Mouse (Mus musculus): Measurements from ENCODE around the gene Tll1. TPM values are rescaled to one million over a fixed set of nuclear protein-coding genes. Genes with fewer than 3 reads are reported as not detected.
"Not testable (repeated sequence)": the region's sequence is repeated elsewhere in the genome, so short reads cannot be mapped to it uniquely, and the experiment has no call there.

Tll1 gene
- polyA plus RNA-seq, 1 experiment from 2014 or later: 2.7 TPM

- no peaks in the 10 kb centered on the region for H3K36me3 ChIP-seq
- WGBS: 54% methylated on average over 3 of the region's 3 CpGs
- no peak overlapping the region for H3K9ac ChIP-seq
- H3K4me2 ChIP-seq: no peak overlapping the region
- H3K27ac ChIP-seq: no peak overlapping the region; the same call in 1 of the 2 replicates
- H3K9me3 ChIP-seq: no peaks in the 10 kb centered on the region
- no peak overlapping the region for H3K4me3 ChIP-seq
- 0 out of 2 replicates have a peak, but pooled peaks cover 4% of the 10 kb centered on the region for H3K4me1 ChIP-seq
- ATAC-seq (ENCODE audit: insufficient number of reproducible peaks, low FRiP score, low TSS enrichment, low read depth): no peak
- H3K27me3 ChIP-seq: no peaks in the 10 kb centered on the region
Observed at GRCm38 (mm10) chr8:64048556-64048955, 157.5 kb downstream of the Tll1 start.

- Histone ChIP-seq H3K27me3 (no peaks in the 10 kb centered on the region), H3K4me2 (no peak overlapping the region), H3K9ac (no peak overlapping the region), H3K27ac (no peak overlapping the region), H3K4me1 (0 out of 2 replicates have a peak, but pooled peaks cover 4% of the 10 kb centered on the region), H3K4me3 (no peak overlapping the region), H3K36me3 (no peaks in the 10 kb centered on the region), H3K9me3 (no peaks in the 10 kb centered on the region)
- no peak for ATAC-seq (ENCODE audit: insufficient number of reproducible peaks, low FRiP score, low TSS enrichment, low read depth)
- WGBS: 33% methylated on average over 9 of the region's 9 CpGs
Observed at GRCm38 (mm10) chr8:64047963-64048505, 158.0 kb downstream of the Tll1 start.

GRCm38 (mm10) chr8:64041303-64041884, 164.7 kb downstream of the Tll1 start:
- Histone ChIP-seq H3K4me1 (no peaks in the 10 kb centered on the region), H3K9me3 (no peaks in the 10 kb centered on the region), H3K4me2 (no peak overlapping the region), H3K4me3 (no peak overlapping the region), H3K27me3 (no peaks in the 10 kb centered on the region), H3K36me3 (no peaks in the 10 kb centered on the region), H3K9ac (no peak overlapping the region), H3K27ac (no peak overlapping the region)
- WGBS: 77% methylated on average over 6 of the region's 6 CpGs
- no peak for ATAC-seq (ENCODE audit: insufficient number of reproducible peaks, low FRiP score, low TSS enrichment, low read depth)

- 88% methylated on average over 4 of the region's 4 CpGs for WGBS
- H3K27me3 ChIP-seq: no peaks in the 10 kb centered on the region
- H3K9ac ChIP-seq: no peak overlapping the region
- no peak overlapping the region for H3K27ac ChIP-seq
- no peak overlapping the region for H3K4me3 ChIP-seq
- H3K4me2 ChIP-seq: no peak overlapping the region
- no peak for ATAC-seq (ENCODE audit: insufficient number of reproducible peaks, low FRiP score, low TSS enrichment, low read depth)
- no peaks in the 10 kb centered on the region for H3K9me3 ChIP-seq
- H3K36me3 ChIP-seq: no peaks in the 10 kb centered on the region
- no peaks in the 10 kb centered on the region for H3K4me1 ChIP-seq
Observed at GRCm38 (mm10) chr8:64030672-64031385, 175.2 kb downstream of the Tll1 start.

- H3K27me3 ChIP-seq: no peaks in the 10 kb centered on the region
- no peak overlapping the region for H3K4me2 ChIP-seq
- no peaks in the 10 kb centered on the region for H3K36me3 ChIP-seq
- H3K9ac ChIP-seq: no peak overlapping the region
- H3K4me1 ChIP-seq: no peaks in the 10 kb centered on the region
- no peaks in the 10 kb centered on the region for H3K9me3 ChIP-seq
- no peak overlapping the region for H3K4me3 ChIP-seq
- H3K27ac ChIP-seq: no peak overlapping the region
- ATAC-seq (ENCODE audit: insufficient number of reproducible peaks, low FRiP score, low TSS enrichment, low read depth): no peak
Observed at GRCm38 (mm10) chr8:64030081-64030480, 176.0 kb downstream of the Tll1 start.

GRCm38 (mm10) chr8:64029525-64029924, 176.5 kb downstream of the Tll1 start:
- Histone ChIP-seq H3K27me3 (no peaks in the 10 kb centered on the region), H3K4me1 (no peaks in the 10 kb centered on the region), H3K9ac (no peak overlapping the region), H3K36me3 (no peaks in the 10 kb centered on the region), H3K4me2 (no peak overlapping the region), H3K27ac (no peak overlapping the region), H3K4me3 (no peak overlapping the region), H3K9me3 (no peaks in the 10 kb centered on the region)
- WGBS: 65% methylated on average over 3 of the region's 3 CpGs
- no peak for ATAC-seq (ENCODE audit: insufficient number of reproducible peaks, low FRiP score, low TSS enrichment, low read depth)

GRCm38 (mm10) chr8:64024359-64024758, 181.7 kb downstream of the Tll1 start:
- Histone ChIP-seq H3K27me3 (no peaks in the 10 kb centered on the region), H3K4me3 (no peak overlapping the region), H3K4me1 (no peaks in the 10 kb centered on the region), H3K36me3 (no peaks in the 10 kb centered on the region), H3K9ac (no peak overlapping the region), H3K9me3 (no peaks in the 10 kb centered on the region), H3K4me2 (no peak overlapping the region), H3K27ac (no peak overlapping the region)
- 51% methylated on average over 5 of the region's 5 CpGs for WGBS
- no peak for ATAC-seq (ENCODE audit: insufficient number of reproducible peaks, low FRiP score, low TSS enrichment, low read depth)

- no peaks in the 10 kb centered on the region for H3K27me3 ChIP-seq
- H3K4me3 ChIP-seq: no peak overlapping the region
- no peak overlapping the region for H3K9ac ChIP-seq
- no peak overlapping the region for H3K27ac ChIP-seq
- H3K4me2 ChIP-seq: no peak overlapping the region
- no peaks in the 10 kb centered on the region for H3K9me3 ChIP-seq
- H3K4me1 ChIP-seq: no peaks in the 10 kb centered on the region
- H3K36me3 ChIP-seq: no peaks in the 10 kb centered on the region
- WGBS: 30% methylated on average over 5 of the region's 5 CpGs
- ATAC-seq (ENCODE audit: insufficient number of reproducible peaks, low FRiP score, low TSS enrichment, low read depth): no peak
Observed at GRCm38 (mm10) chr8:64023579-64023978, 182.5 kb downstream of the Tll1 start.

GRCm38 (mm10) chr8:64023027-64023426, 183.0 kb downstream of the Tll1 start:
- WGBS: 78% methylated on average over 2 of the region's 2 CpGs
- ATAC-seq (ENCODE audit: insufficient number of reproducible peaks, low FRiP score, low TSS enrichment, low read depth): no peak

GRCm38 (mm10) chr8:63970612-63971391, 235.3 kb downstream of the Tll1 start:
- not testable (repeated sequence) for H3K9me3 ChIP-seq; H3K27ac ChIP-seq; H3K27me3 ChIP-seq; ATAC-seq (ENCODE audit: insufficient number of reproducible peaks, low FRiP score, low TSS enrichment, low read depth); H3K4me2 ChIP-seq; H3K4me3 ChIP-seq; H3K4me1 ChIP-seq; H3K36me3 ChIP-seq; H3K9ac ChIP-seq
- 40% methylated on average over 9 of the region's 9 CpGs for WGBS

More at GRCm38 (mm10) chr8:64023027-64023426, 183.0 kb downstream of the Tll1 start:
- Histone ChIP-seq H3K9ac (no peak overlapping the region), H3K27ac (no peak overlapping the region), H3K4me3 (no peak overlapping the region), H3K27me3 (no peaks in the 10 kb centered on the region), H3K9me3 (no peaks in the 10 kb centered on the region), H3K4me2 (no peak overlapping the region), H3K36me3 (no peaks in the 10 kb centered on the region), H3K4me1 (no peaks in the 10 kb centered on the region)
